Mouse (Mus musculus) ES-E14 (cell line): Measurements from ENCODE around the gene Ccdc38.

Source experiments
- HCFC1 ChIP-seq: IDR thresholded peaks from 2 replicates; pipeline ENCODE4 v1.6.1; 2012; ENCODE audit warnings: low read length, inconsistent platforms, borderline replicate concordance; ENCODE audit not compliant: insufficient read depth
- ZNF384 ChIP-seq: IDR thresholded peaks from 2 replicates; pipeline ENCODE4 v1.6.1; 2012; ENCODE audit warnings: low read depth, low read length, inconsistent platforms

DNA sequence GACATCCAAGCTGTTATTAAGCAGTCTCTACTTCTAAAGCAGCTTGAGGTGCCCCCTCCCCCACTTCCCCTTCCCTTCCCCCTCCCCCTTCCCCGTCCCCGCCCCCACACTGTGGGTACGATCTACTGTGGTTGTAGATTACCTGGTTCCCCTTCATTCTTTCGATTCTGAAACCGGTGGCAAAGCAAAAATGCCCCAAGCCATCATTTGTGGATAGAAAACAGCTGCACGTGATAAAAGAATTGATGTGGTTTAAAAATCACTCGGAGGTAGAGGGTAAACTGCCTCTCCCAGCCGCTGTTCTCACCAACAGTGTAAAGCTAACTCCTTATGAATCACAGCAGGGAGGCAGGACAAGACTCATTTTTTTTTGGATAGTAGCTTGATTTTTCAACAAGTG lies 74.4 kb downstream of the Ccdc38 start:
- TF ChIP-seq ZNF384 (no peak), HCFC1 (no peak)
